Mouse (Mus musculus) cortical plate, adult 2 months (tissue): ENCODE measurements around the gene Mpc1.

Source experiments
- CTCF ChIP-seq: fragments of 200-500 bp; IDR thresholded peaks from 2 replicates; pipeline ENCODE4 v1.5.1; 2011; ENCODE audit warnings: mild to moderate bottlenecking, control low read depth, low read length; ENCODE audit not compliant: insufficient read depth; ENCODE audit errors: extremely low read depth
- POLR2A ChIP-seq: fragments of 200-500 bp; IDR thresholded peaks from 2 replicates; pipeline ENCODE4 v1.6.1; 2011; ENCODE audit warnings: mild to moderate bottlenecking, low read length, control low read depth; ENCODE audit not compliant: insufficient read depth; ENCODE audit errors: extremely low read depth

DNA sequence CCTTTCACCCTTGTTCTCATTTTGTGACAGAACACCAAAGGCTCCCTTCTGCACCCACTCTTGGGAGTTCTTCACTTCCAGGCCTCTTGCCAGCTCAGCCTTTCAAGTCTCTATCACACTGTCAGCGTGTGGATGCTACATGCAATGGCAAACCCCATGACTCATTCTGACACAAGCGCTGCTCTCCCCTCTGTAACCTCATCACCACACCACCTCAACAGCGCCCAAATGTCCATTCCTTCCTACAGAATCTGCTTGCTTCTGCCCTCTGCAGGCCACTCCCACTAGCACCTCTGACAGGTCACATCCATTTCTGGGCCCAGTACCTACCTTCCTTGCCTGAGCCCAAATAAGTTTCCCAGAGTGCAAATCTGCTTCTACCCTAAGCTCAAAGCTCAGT lies 23.1 kb downstream of the Mpc1 start:
- no peak for TF ChIP-seq POLR2A
- 0 out of 2 replicates have a peak, but pooled peaks have one; percentile 9 for TF ChIP-seq CTCF
